Mouse (Mus musculus): Measurements from ENCODE around the gene Nup37. TPM values are rescaled to one million over a fixed set of nuclear protein-coding genes. Genes with fewer than 3 reads are reported as not detected.

Nup37 gene
- polyA plus RNA-seq, 1 experiment from 2014 or later: 115 TPM

- no peaks in the 10 kb centered on the region for H3K4me1 ChIP-seq (ENCODE audit: control insufficient read depth, insufficient read depth, low read length)
Observed at GRCm38 (mm10) chr10:88203236-88203635, 56.4 kb downstream of the Nup37 start.

GRCm38 (mm10) chr10:88212644-88213043 is 65.9 kb downstream of the Nup37 start:
- Histone ChIP-seq H3K9ac (replicated peaks; ENCODE audit: low read length) (no peak overlapping the region), H3K9me3 (replicated peaks; ENCODE audit: control insufficient read depth, low read length) (no peaks in the 10 kb centered on the region), H3K4me3 (ENCODE audit: low read depth, low read length) (no peak overlapping the region), H3K4me2 (ENCODE audit: low read depth, low read length) (no peak overlapping the region), H3K36me3 (replicated peaks; ENCODE audit: control insufficient read depth, insufficient read depth, low read depth, low read length) (no peaks in the 10 kb centered on the region), H3K4me1 (ENCODE audit: control insufficient read depth, insufficient read depth, low read length) (no peaks in the 10 kb centered on the region), H3K27ac (replicated peaks; ENCODE audit: low read depth, low read length) (no peak overlapping the region), H3K27me3 (ENCODE audit: control insufficient read depth, insufficient read depth, low read length) (no peaks in the 10 kb centered on the region)
- ATAC-seq (replicated peaks; ENCODE audit: insufficient number of reproducible peaks, low FRiP score, low TSS enrichment, low read depth) (no peak), DNase-seq (ENCODE audit: low spot score) (no peak)
- 89% methylated on average over 5 of the region's 5 CpGs for WGBS

More at GRCm38 (mm10) chr10:88203236-88203635, 56.4 kb downstream of the Nup37 start:
- Histone ChIP-seq H3K9me3 (replicated peaks; ENCODE audit: control insufficient read depth, low read length) (no peaks in the 10 kb centered on the region), H3K36me3 (replicated peaks; ENCODE audit: control insufficient read depth, insufficient read depth, low read depth, low read length) (no peaks in the 10 kb centered on the region), H3K4me3 (ENCODE audit: low read depth, low read length) (no peak overlapping the region), H3K9ac (replicated peaks; ENCODE audit: low read length) (no peak overlapping the region), H3K27ac (replicated peaks; ENCODE audit: low read depth, low read length) (no peak overlapping the region), H3K27me3 (ENCODE audit: control insufficient read depth, insufficient read depth, low read length) (no peaks in the 10 kb centered on the region), H3K4me2 (ENCODE audit: low read depth, low read length) (no peak overlapping the region)
- WGBS: 93% methylated on average over 6 of the region's 6 CpGs
- DNase-seq (ENCODE audit: low spot score) (no peak), ATAC-seq (replicated peaks; ENCODE audit: insufficient number of reproducible peaks, low FRiP score, low TSS enrichment, low read depth) (no peak)

DNA sequence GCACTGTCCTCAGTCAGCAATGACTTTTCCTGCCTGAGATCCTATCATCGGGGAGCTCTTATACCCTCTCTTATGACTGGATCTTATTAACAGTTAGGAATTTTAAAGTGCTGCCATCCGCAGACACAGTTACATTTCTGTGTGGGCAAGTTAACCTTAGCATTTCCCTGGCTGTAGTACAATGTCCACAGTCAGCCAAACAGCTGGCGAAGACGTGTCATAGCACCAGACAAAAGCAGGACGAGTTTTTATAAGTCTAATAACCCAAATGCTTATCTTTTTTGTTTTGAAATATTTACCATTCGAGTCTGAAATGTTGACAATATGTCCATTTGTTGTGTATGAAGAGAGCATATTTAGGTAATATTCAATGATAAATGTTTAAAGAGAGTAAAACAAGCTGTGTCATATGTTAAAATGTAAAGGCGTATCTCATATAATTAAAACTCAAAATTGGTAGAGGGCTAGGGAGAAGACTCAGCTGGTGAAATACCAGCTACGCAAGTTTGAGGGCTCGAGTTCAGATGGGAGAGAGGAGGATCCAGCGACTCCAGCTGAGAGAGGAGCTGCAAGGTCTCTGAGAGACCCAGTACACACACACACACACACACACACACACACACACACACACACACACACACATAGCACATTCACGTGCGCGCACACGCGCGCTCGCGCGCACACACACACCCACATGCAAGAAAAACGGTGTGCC is 68.2 kb downstream of the Nup37 start:
- DNase-seq (ENCODE audit: low spot score) (no peak), ATAC-seq (replicated peaks; ENCODE audit: insufficient number of reproducible peaks, low FRiP score, low TSS enrichment, low read depth) (no peak)
- Histone ChIP-seq H3K4me2 (ENCODE audit: low read depth, low read length) (no peak overlapping the region), H3K36me3 (replicated peaks; ENCODE audit: control insufficient read depth, insufficient read depth, low read depth, low read length) (no peaks in the 10 kb centered on the region), H3K9ac (replicated peaks; ENCODE audit: low read length) (no peak overlapping the region), H3K27me3 (ENCODE audit: control insufficient read depth, insufficient read depth, low read length) (no peaks in the 10 kb centered on the region), H3K27ac (replicated peaks; ENCODE audit: low read depth, low read length) (no peak overlapping the region), H3K4me3 (ENCODE audit: low read depth, low read length) (no peak overlapping the region), H3K4me1 (ENCODE audit: control insufficient read depth, insufficient read depth, low read length) (no peaks in the 10 kb centered on the region), H3K9me3 (replicated peaks; ENCODE audit: control insufficient read depth, low read length) (no peaks in the 10 kb centered on the region)
- 92% methylated on average over 20 of the region's 20 CpGs for WGBS

- Histone ChIP-seq H3K9me3 (replicated peaks; ENCODE audit: control insufficient read depth, low read length) (no peaks in the 10 kb centered on the region), H3K27me3 (ENCODE audit: control insufficient read depth, insufficient read depth, low read length) (no peaks in the 10 kb centered on the region), H3K4me3 (ENCODE audit: low read depth, low read length) (no peak overlapping the region), H3K9ac (replicated peaks; ENCODE audit: low read length) (no peak overlapping the region), H3K27ac (replicated peaks; ENCODE audit: low read depth, low read length) (no peak overlapping the region), H3K4me2 (ENCODE audit: low read depth, low read length) (no peak overlapping the region), H3K36me3 (replicated peaks; ENCODE audit: control insufficient read depth, insufficient read depth, low read depth, low read length) (no peaks in the 10 kb centered on the region), H3K4me1 (ENCODE audit: control insufficient read depth, insufficient read depth, low read length) (no peaks in the 10 kb centered on the region)
- no peak for ATAC-seq (replicated peaks; ENCODE audit: insufficient number of reproducible peaks, low FRiP score, low TSS enrichment, low read depth)
- 95% methylated on average over 3 of the region's 3 CpGs for WGBS
- no peak for DNase-seq (ENCODE audit: low spot score)
Observed at GRCm38 (mm10) chr10:88218161-88218560, 71.4 kb downstream of the Nup37 start.

DNA sequence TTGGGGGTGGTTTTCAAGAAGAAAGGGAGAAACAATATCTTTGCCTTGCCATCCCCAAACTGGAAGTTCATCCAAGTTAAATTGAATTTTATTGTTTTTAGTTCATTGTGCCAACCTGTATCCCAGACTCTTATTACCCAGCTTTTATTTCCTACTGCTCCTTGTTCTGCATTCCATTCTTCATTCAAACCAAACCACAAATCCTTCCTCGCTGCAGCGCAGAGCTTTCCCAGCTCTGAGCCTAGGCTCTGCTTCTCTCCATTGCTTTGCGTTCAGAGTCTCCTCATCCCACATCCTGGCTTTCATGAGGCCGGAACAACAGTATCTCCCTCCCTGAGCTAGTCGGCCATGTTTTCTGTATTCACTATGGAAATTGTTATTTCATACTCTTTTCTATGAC is 74.9 kb downstream of the Nup37 start:
- H3K4me3 ChIP-seq (ENCODE audit: low read depth, low read length): no peak overlapping the region
- no peak overlapping the region for H3K9ac ChIP-seq (replicated peaks; ENCODE audit: low read length)
- no peaks in the 10 kb centered on the region for H3K36me3 ChIP-seq (replicated peaks; ENCODE audit: control insufficient read depth, insufficient read depth, low read depth, low read length)
- DNase-seq (ENCODE audit: low spot score) (no peak), ATAC-seq (replicated peaks; ENCODE audit: insufficient number of reproducible peaks, low FRiP score, low TSS enrichment, low read depth) (no peak)
- no peak overlapping the region for H3K27ac ChIP-seq (replicated peaks; ENCODE audit: low read depth, low read length)
- no peak overlapping the region for H3K4me2 ChIP-seq (ENCODE audit: low read depth, low read length)
- no peaks in the 10 kb centered on the region for H3K27me3 ChIP-seq (ENCODE audit: control insufficient read depth, insufficient read depth, low read length)
- H3K9me3 ChIP-seq (replicated peaks; ENCODE audit: control insufficient read depth, low read length): no peaks in the 10 kb centered on the region
- H3K4me1 ChIP-seq (ENCODE audit: control insufficient read depth, insufficient read depth, low read length): no peaks in the 10 kb centered on the region
- WGBS: 87% methylated on average over 5 of the region's 5 CpGs

- Histone ChIP-seq H3K4me1 (ENCODE audit: control insufficient read depth, insufficient read depth, low read length) (no peaks in the 10 kb centered on the region), H3K36me3 (replicated peaks; ENCODE audit: control insufficient read depth, insufficient read depth, low read depth, low read length) (no peaks in the 10 kb centered on the region), H3K4me2 (ENCODE audit: low read depth, low read length) (no peak overlapping the region), H3K9ac (replicated peaks; ENCODE audit: low read length) (no peak overlapping the region), H3K27me3 (ENCODE audit: control insufficient read depth, insufficient read depth, low read length) (no peaks in the 10 kb centered on the region), H3K4me3 (ENCODE audit: low read depth, low read length) (no peak overlapping the region), H3K9me3 (replicated peaks; ENCODE audit: control insufficient read depth, low read length) (no peaks in the 10 kb centered on the region), H3K27ac (replicated peaks; ENCODE audit: low read depth, low read length) (no peak overlapping the region)
- 87% methylated on average over 5 of the region's 5 CpGs for WGBS
- DNase-seq (ENCODE audit: low spot score) (no peak), ATAC-seq (replicated peaks; ENCODE audit: insufficient number of reproducible peaks, low FRiP score, low TSS enrichment, low read depth) (no peak)
Observed at GRCm38 (mm10) chr10:88225421-88225820, 78.6 kb downstream of the Nup37 start.

GRCm38 (mm10) chr10:88227962-88228361 is 81.2 kb downstream of the Nup37 start:
- DNase-seq (ENCODE audit: low spot score): no peak
- no peak overlapping the region for H3K27ac ChIP-seq (replicated peaks; ENCODE audit: low read depth, low read length)
- no peak overlapping the region for H3K9ac ChIP-seq (replicated peaks; ENCODE audit: low read length)
- H3K4me1 ChIP-seq (ENCODE audit: control insufficient read depth, insufficient read depth, low read length): no peaks in the 10 kb centered on the region
- H3K4me3 ChIP-seq (ENCODE audit: low read depth, low read length): no peak overlapping the region
- 96% methylated on average over 2 of the region's 2 CpGs for WGBS
- no peaks in the 10 kb centered on the region for H3K36me3 ChIP-seq (replicated peaks; ENCODE audit: control insufficient read depth, insufficient read depth, low read depth, low read length)
- H3K27me3 ChIP-seq (ENCODE audit: control insufficient read depth, insufficient read depth, low read length): no peaks in the 10 kb centered on the region
- no peak overlapping the region for H3K4me2 ChIP-seq (ENCODE audit: low read depth, low read length)
- ATAC-seq (replicated peaks; ENCODE audit: insufficient number of reproducible peaks, low FRiP score, low TSS enrichment, low read depth): no peak
- H3K9me3 ChIP-seq (replicated peaks; ENCODE audit: control insufficient read depth, low read length): no peaks in the 10 kb centered on the region
